Mouse (Mus musculus) limb, embryonic 10.5 days (tissue): ENCODE measurements around the gene Osbpl3. TPM values are rescaled to one million over a fixed set of nuclear protein-coding genes. Genes with fewer than 3 reads are reported as not detected.
A peak's percentile ranks its signal among the peaks of the same experiment; 100 is the strongest.

ENCODE experiments used
- DNase-seq: peaks from one replicate; pipeline ENCODE4 v3.0.0-alpha.2; 2017; ENCODE audit warnings: low spot score
- H3K27ac ChIP-seq: fragments of 300-500 bp; sonication (generic); 2 replicates; pipeline ENCODE4 v1.5.1; 2016; ENCODE audit warnings: mild to moderate bottlenecking
- H3K27me3 ChIP-seq: fragments of 300-500 bp; sonication (generic); 2 replicates; pipeline ENCODE4 v1.6.1; 2016; ENCODE audit warnings: low read depth, mild to moderate bottlenecking; ENCODE audit not compliant: poor library complexity, severe bottlenecking
- H3K36me3 ChIP-seq: fragments of 300-500 bp; sonication (generic); 2 replicates; pipeline ENCODE4 v1.6.1; 2016; ENCODE audit warnings: mild to moderate bottlenecking, moderate library complexity
- H3K4me1 ChIP-seq: fragments of 300-500 bp; sonication (generic); 2 replicates; pipeline ENCODE4 v1.6.1; 2016
- H3K4me3 ChIP-seq: fragments of 300-500 bp; sonication (generic); 2 replicates; pipeline ENCODE4 v1.5.1; 2016; ENCODE audit warnings: mild to moderate bottlenecking, moderate library complexity
- H3K9me3 ChIP-seq: fragments of 300-500 bp; sonication (generic); replicated peaks from 2 replicates; pipeline ENCODE4 v1.6.1; 2016; ENCODE audit warnings: mild to moderate bottlenecking
- WGBS: fragments of 180-500 bp; shearing (Covaris S2); methylation state at CpG from one replicate; pipeline ENCODE4 v1.1.7; 2016; 5-methylcytosine and 5-hydroxymethylcytosine counted together
- polyA plus RNA-seq: library from polyadenylated mRNA; unstranded; fragments of >200 nt; fragmentation: Nextera tagmentation; extraction: Ambion mirVana; gene quantifications from 2 replicates; pipeline ENCODE4 v1.2.1, GENCODE M21; 2016

Osbpl3 gene
- polyA plus RNA-seq, 1 experiment from 2014 or later: 7.0 TPM

- no peak for DNase-seq
- no peak overlapping the region for H3K4me3 ChIP-seq
- H3K27ac ChIP-seq: no peak overlapping the region
- no peaks in the 10 kb centered on the region for H3K9me3 ChIP-seq
- 0 out of 2 replicates have a peak, but pooled peaks cover 5% of the 10 kb centered on the region for H3K4me1 ChIP-seq
- H3K27me3 ChIP-seq: no peaks in the 10 kb centered on the region
- no peaks in the 10 kb centered on the region for H3K36me3 ChIP-seq
- 95% methylated on average over 7 of the region's 7 CpGs for WGBS
Measured at GRCm38 (mm10) chr6:50301121-50301520, 154.9 kb downstream of the Osbpl3 start.

DNA sequence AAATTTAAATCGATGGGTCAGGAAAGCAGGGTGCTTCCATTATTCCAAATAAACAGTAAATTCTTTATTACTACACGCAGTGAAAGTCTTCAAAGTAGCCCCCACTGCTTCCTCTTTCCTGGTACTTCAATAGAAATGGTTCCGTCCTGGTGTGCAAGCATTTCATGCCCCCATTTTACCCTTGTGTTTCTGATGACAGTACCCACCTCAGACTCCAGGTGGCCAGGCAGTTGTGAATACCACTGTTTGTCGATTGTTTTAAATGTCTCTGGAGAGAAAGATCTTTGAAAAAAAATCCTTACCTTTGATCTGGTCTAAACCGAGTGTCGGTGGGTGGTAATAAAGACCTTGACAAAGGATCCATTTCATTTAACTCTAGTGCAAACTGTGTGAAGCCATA is 155.4 kb downstream of the Osbpl3 start:
- H3K36me3 ChIP-seq: no peaks in the 10 kb centered on the region
- H3K4me1 ChIP-seq: 0 out of 2 replicates have a peak, but pooled peaks cover 2% of the 10 kb centered on the region
- no peak overlapping the region for H3K27ac ChIP-seq
- H3K4me3 ChIP-seq: no peak overlapping the region
- 80% methylated on average over 6 of the region's 6 CpGs for WGBS
- no peak for DNase-seq
- no peaks in the 10 kb centered on the region for H3K9me3 ChIP-seq
- no peaks in the 10 kb centered on the region for H3K27me3 ChIP-seq

- Histone ChIP-seq H3K4me1 (no peaks in the 10 kb centered on the region), H3K9me3 (no peaks in the 10 kb centered on the region), H3K27ac (no peak overlapping the region), H3K36me3 (no peaks in the 10 kb centered on the region), H3K4me3 (no peak overlapping the region), H3K27me3 (no peaks in the 10 kb centered on the region)
- DNase-seq: no peak
- WGBS: 89% methylated on average over 7 of the region's 7 CpGs
Measured at GRCm38 (mm10) chr6:50299071-50299470, 156.9 kb downstream of the Osbpl3 start.

- Histone ChIP-seq H3K9me3 (no peaks in the 10 kb centered on the region), H3K4me1 (no peaks in the 10 kb centered on the region), H3K4me3 (no peak overlapping the region), H3K27ac (no peak overlapping the region), H3K36me3 (no peaks in the 10 kb centered on the region), H3K27me3 (no peaks in the 10 kb centered on the region)
- WGBS: 89% methylated on average over 9 of the region's 9 CpGs
- no peak for DNase-seq
Measured at GRCm38 (mm10) chr6:50297671-50298070, 158.3 kb downstream of the Osbpl3 start.

GRCm38 (mm10) chr6:50295136-50295535 is 160.9 kb downstream of the Osbpl3 start:
- no peaks in the 10 kb centered on the region for H3K27me3 ChIP-seq
- 91% methylated on average over 10 of the region's 10 CpGs for WGBS
- H3K4me1 ChIP-seq: no peaks in the 10 kb centered on the region
- H3K36me3 ChIP-seq: no peaks in the 10 kb centered on the region
- no peak overlapping the region for H3K27ac ChIP-seq
- H3K9me3 ChIP-seq: no peaks in the 10 kb centered on the region
- no peak overlapping the region for H3K4me3 ChIP-seq
- no peak for DNase-seq

DNA sequence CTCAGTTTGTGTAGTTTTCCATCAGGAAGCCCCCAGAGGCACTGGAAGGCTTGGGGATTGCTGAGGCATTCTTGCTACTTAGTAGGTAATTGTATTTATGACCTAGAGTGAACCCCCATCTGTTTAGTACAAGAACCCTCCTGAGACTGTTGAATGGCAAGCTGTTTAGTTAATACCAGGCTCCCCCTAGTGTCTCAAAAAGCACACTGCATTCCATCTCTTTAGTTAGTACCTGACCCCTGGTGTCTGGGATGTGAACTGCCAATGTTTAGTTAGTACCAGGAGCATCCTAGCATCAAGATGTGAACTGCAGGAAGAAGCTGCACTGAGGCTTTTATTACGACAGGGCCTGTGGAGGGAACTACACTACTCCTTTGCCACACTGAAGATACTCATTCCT is 161.9 kb downstream of the Osbpl3 start:
- H3K27me3 ChIP-seq: no peaks in the 10 kb centered on the region
- H3K4me1 ChIP-seq: no peaks in the 10 kb centered on the region
- DNase-seq: peak; percentile 69
- H3K27ac ChIP-seq: no peak overlapping the region
- no peaks in the 10 kb centered on the region for H3K36me3 ChIP-seq
- H3K9me3 ChIP-seq: no peaks in the 10 kb centered on the region
- no peak overlapping the region for H3K4me3 ChIP-seq
- 35% methylated on average over 1 of the region's 1 CpGs for WGBS

- Histone ChIP-seq H3K4me3 (no peak overlapping the region), H3K27me3 (no peaks in the 10 kb centered on the region), H3K27ac (no peak overlapping the region), H3K4me1 (no peaks in the 10 kb centered on the region), H3K9me3 (no peaks in the 10 kb centered on the region), H3K36me3 (no peaks in the 10 kb centered on the region)
- no peak for DNase-seq
- 81% methylated on average over 4 of the region's 4 CpGs for WGBS
Measured at GRCm38 (mm10) chr6:50291650-50292049, 164.4 kb downstream of the Osbpl3 start.

GRCm38 (mm10) chr6:50286881-50287280 is 169.1 kb downstream of the Osbpl3 start:
- Histone ChIP-seq H3K4me3 (no peak overlapping the region), H3K27me3 (no peaks in the 10 kb centered on the region), H3K9me3 (no peaks in the 10 kb centered on the region), H3K36me3 (no peaks in the 10 kb centered on the region), H3K4me1 (no peaks in the 10 kb centered on the region), H3K27ac (no peak overlapping the region)
- WGBS: 95% methylated on average over 3 of the region's 3 CpGs
- no peak for DNase-seq

DNA sequence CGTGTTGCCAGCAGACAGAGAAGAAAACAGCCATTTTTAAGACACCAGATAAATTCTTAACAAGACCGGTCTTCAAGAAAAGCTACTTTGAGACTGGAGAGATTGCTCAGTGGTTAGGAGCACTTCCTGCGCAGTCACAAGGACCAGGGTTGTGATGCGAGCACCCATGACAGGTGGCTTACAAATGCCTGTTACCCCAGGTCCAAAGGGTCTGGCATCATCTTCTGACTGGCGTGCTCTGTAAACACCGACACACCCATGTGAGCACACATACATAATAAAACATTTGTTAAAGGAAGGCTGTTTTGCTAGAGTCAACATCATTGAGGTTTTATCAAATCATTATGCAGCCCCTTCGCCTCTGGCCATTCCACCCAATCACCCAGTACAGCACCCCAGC is 176.4 kb downstream of the Osbpl3 start:
- H3K27me3 ChIP-seq: no peaks in the 10 kb centered on the region
- WGBS: 91% methylated on average over 7 of the region's 7 CpGs

DNA sequence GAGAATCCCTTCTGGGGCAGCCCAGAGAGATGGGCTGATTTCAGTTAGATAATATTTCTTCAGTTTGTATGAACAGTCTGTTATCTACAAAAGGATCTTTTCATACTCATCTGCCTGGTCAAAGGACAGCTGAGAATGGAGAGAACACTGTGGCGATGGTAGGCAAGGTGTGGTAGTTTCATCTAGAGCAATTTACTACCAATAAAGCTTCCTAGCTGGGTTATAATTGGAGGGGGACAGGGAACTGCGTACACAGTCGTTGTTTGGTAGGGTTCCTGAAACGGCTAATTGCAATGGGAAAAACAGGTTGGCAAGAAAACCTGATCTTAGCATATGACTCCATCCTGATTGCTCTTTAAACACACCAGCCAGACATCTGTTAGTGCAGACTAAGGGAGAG is 182.1 kb downstream of the Osbpl3 start:
- Histone ChIP-seq H3K27me3 (no peaks in the 10 kb centered on the region), H3K9me3 (no peaks in the 10 kb centered on the region), H3K4me1 (no peaks in the 10 kb centered on the region), H3K4me3 (no peak overlapping the region), H3K36me3 (no peaks in the 10 kb centered on the region), H3K27ac (no peak overlapping the region)
- no peak for DNase-seq
- WGBS: 78% methylated on average over 4 of the region's 4 CpGs

More for the DNA sequence above, 176.4 kb downstream of the Osbpl3 start:
- Histone ChIP-seq H3K27ac (no peak overlapping the region), H3K4me1 (no peaks in the 10 kb centered on the region), H3K36me3 (no peaks in the 10 kb centered on the region), H3K9me3 (no peaks in the 10 kb centered on the region), H3K4me3 (no peak overlapping the region)
- DNase-seq: no peak

- H3K4me1 ChIP-seq: no peaks in the 10 kb centered on the region
- no peak overlapping the region for H3K4me3 ChIP-seq
- no peaks in the 10 kb centered on the region for H3K9me3 ChIP-seq
- H3K36me3 ChIP-seq: no peaks in the 10 kb centered on the region
- H3K27ac ChIP-seq: no peak overlapping the region
- 81% methylated on average over 1 of the region's 1 CpGs for WGBS
- H3K27me3 ChIP-seq: no peaks in the 10 kb centered on the region
- no peak for DNase-seq
Measured at GRCm38 (mm10) chr6:50273416-50273815, 182.6 kb downstream of the Osbpl3 start.

DNA sequence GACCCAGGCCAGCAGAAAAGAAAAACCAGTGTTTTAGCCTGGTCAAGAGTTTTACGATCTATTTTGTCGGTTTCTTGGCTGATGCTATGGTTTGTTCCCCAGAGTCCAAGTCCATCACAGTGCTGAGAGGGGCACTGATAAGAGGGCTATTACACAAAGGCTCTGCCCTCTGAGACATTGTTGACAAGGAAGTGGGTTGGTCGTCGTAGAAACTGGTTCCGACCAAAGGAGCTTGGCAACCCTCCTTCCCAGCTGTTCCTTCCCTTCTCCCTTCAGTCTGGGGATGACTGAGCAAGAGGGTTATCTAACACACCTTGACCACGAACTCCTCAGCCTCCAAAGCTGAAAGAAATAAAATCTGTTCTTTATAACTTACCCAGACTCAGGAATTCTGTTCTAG is 192.3 kb downstream of the Osbpl3 start, which contains the start of gene Gsdme:
Gene Gsdme (minus strand): TSS at position 193 of the 400 bp plus-strand sequence.
- WGBS: 91% methylated on average over 6 of the region's 6 CpGs
- no peak for DNase-seq
- H3K4me1 ChIP-seq: peaks cover 27% of the 10 kb centered on the region
- no peak within 1 kb of the TSS for H3K27ac ChIP-seq
- no peaks in the 10 kb centered on the region for H3K36me3 ChIP-seq
- H3K9me3 ChIP-seq: no peaks in the 10 kb centered on the region
- no peak within 1 kb of the TSS for H3K4me3 ChIP-seq
- no peaks in the 10 kb centered on the region for H3K27me3 ChIP-seq

- no peaks in the 10 kb centered on the region for H3K36me3 ChIP-seq
- 34% methylated on average over 7 of the region's 7 CpGs for WGBS
- DNase-seq: no peak
- peak overlapping the region; percentile 62 for H3K4me3 ChIP-seq
- peaks cover 27% of the 10 kb centered on the region for H3K4me1 ChIP-seq
- no peaks in the 10 kb centered on the region for H3K9me3 ChIP-seq
- H3K27ac ChIP-seq: peak overlapping the region; percentile 83; the same call in 1 of the 2 replicates
- no peaks in the 10 kb centered on the region for H3K27me3 ChIP-seq
Measured at GRCm38 (mm10) chr6:50262310-50262709, 193.7 kb downstream of the Osbpl3 start.

DNA sequence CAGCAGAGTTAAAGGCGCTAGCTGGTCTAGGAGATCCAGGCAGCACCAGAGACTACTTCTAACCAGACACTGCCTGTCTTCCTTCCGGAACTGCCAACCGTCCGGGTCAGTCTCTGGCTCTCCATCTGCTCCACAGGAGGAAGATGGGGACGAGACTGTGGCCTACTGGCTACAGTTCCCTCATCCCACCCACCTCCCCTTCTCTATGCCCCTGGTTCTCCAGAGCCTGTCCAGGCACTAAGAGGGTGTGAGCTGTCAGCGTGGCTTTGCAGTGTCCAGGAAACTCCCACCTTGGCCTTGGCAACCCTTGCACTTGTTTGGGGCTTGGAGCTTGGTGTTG is 194.1 kb downstream of the Osbpl3 start:
- no peak for DNase-seq
- Histone ChIP-seq H3K9me3 (no peaks in the 10 kb centered on the region), H3K27me3 (no peaks in the 10 kb centered on the region), H3K4me3 (peak overlapping the region; percentile 62), H3K36me3 (no peaks in the 10 kb centered on the region), H3K27ac (peak overlapping the region; percentile 83), H3K4me1 (peaks cover 27% of the 10 kb centered on the region)
- WGBS: 2% methylated on average over 6 of the region's 6 CpGs
